Mouse (Mus musculus) thymus, adult 2 months (tissue): ENCODE data around the gene Mfsd4b5.

Source experiments
- CTCF ChIP-seq: fragments of 200-500 bp; IDR thresholded peaks from 2 replicates; pipeline ENCODE4 v1.5.1; 2012; ENCODE audit warnings: mild to moderate bottlenecking, control low read depth, low read length, moderate library complexity, borderline replicate concordance; ENCODE audit not compliant: control insufficient read depth, poor library complexity, insufficient read depth; ENCODE audit errors: extremely low read depth
- POLR2A ChIP-seq: fragments of 200-500 bp; IDR thresholded peaks from 2 replicates; pipeline ENCODE4 v1.6.1; 2012; ENCODE audit warnings: mild to moderate bottlenecking, low read length, control low read depth, moderate library complexity; ENCODE audit not compliant: control insufficient read depth, poor library complexity, insufficient read depth; ENCODE audit errors: extremely low read depth

GRCm38 (mm10) chr10:40019492-40019891, 33.0 kb upstream of the Mfsd4b5 start:
- TF ChIP-seq CTCF: no peak
- no peak for TF ChIP-seq POLR2A
